Mouse (Mus musculus) liver, adult 2 months (tissue): ENCODE results near the gene Ankfn1. TPM values are rescaled to one million over a fixed set of nuclear protein-coding genes. Genes with fewer than 3 reads are reported as not detected.

Experiments
- DNase-seq: peaks from one replicate; pipeline ENCODE4 v3.0.0-alpha.2; 2011; ENCODE audit warnings: low read depth, low spot score; ENCODE audit errors: extremely low read depth
- H3K27ac ChIP-seq: fragments of 200-500 bp; replicated peaks from 2 replicates; pipeline ENCODE4 v1.5.1; 2012; ENCODE audit warnings: low read depth, mild to moderate bottlenecking, control low read depth, inconsistent platforms, low read length; ENCODE audit not compliant: insufficient read depth
- H3K27me3 ChIP-seq: fragments of 200-500 bp; 2 replicates; pipeline ENCODE4 v1.6.1; 2012; ENCODE audit warnings: mild to moderate bottlenecking, moderate library complexity, low read length, inconsistent platforms; ENCODE audit not compliant: control insufficient read depth, insufficient read depth
- H3K36me3 ChIP-seq: fragments of 200-500 bp; 2 replicates; pipeline ENCODE4 v1.6.1; 2012; ENCODE audit warnings: low read length, inconsistent platforms; ENCODE audit not compliant: control insufficient read depth, insufficient read depth
- H3K4me1 ChIP-seq: fragments of 200-500 bp; 2 replicates; pipeline ENCODE4 v1.6.1; 2011; ENCODE audit warnings: low read length; ENCODE audit not compliant: control insufficient read depth, insufficient read depth
- H3K4me3 ChIP-seq: fragments of 200-500 bp; 2 replicates; pipeline ENCODE4 v1.5.1; 2011; ENCODE audit warnings: low read depth, mild to moderate bottlenecking, control low read depth, low read length, moderate library complexity; ENCODE audit not compliant: insufficient read depth
- H3K79me2 ChIP-seq: fragments of 200-500 bp; 2 replicates; pipeline ENCODE4 v1.6.1; 2012; ENCODE audit warnings: inconsistent platforms, mild to moderate bottlenecking, low read length, moderate library complexity; ENCODE audit not compliant: control insufficient read depth, insufficient read depth
- H3K9ac ChIP-seq: fragments of 200-500 bp; 2 replicates; pipeline ENCODE4 v1.6.1; 2012; ENCODE audit warnings: low read depth, mild to moderate bottlenecking, control low read depth, inconsistent platforms, low read length
- CTCF ChIP-seq: fragments of 200-500 bp; IDR thresholded peaks from 2 replicates; pipeline ENCODE4 v1.5.1; 2011; ENCODE audit warnings: low read depth, low read length, control low read depth
- POLR2A ChIP-seq: fragments of 200-500 bp; IDR thresholded peaks from 2 replicates; pipeline ENCODE4 v1.6.1; 2011; ENCODE audit warnings: low read length, control low read depth; ENCODE audit not compliant: insufficient read depth; ENCODE audit errors: extremely low read depth
- WGBS: fragments of 180-500 bp; shearing (Covaris S2); methylation state at CpG from one replicate; pipeline ENCODE4 v1.1.7; 2018; 5-methylcytosine and 5-hydroxymethylcytosine counted together
- polyA plus RNA-seq: library from polyadenylated mRNA; depleted of rRNA; stranded (reverse); fragments of >200 nt; gene quantifications from 2 replicates; pipeline ENCODE4 v1.2.3, GENCODE M21; 2012
- total RNA-seq: library from RNA; depleted of rRNA; stranded (reverse); fragments of >200 nt; gene quantifications from 2 replicates; pipeline ENCODE4 v1.2.3, GENCODE M21; 2014

Ankfn1 gene
- total and polyA plus RNA-seq, 2 experiments, result not detected

GRCm38 (mm10) chr11:89527800-89528430, 249.5 kb downstream of the Ankfn1 start:
- H3K9ac ChIP-seq, result no peak overlapping the region
- 83% methylated on average over 4 of the region's 4 CpGs for WGBS
- H3K4me1 ChIP-seq, result no peaks in the 10 kb centered on the region
- H3K4me3 ChIP-seq, result no peak overlapping the region
- no peak overlapping the region for H3K27ac ChIP-seq
- DNase-seq, result no peak
- TF ChIP-seq POLR2A, result no peak
- no peak for TF ChIP-seq CTCF
- no peaks in the 10 kb centered on the region for H3K79me2 ChIP-seq
- no peaks in the 10 kb centered on the region for H3K27me3 ChIP-seq
- no peaks in the 10 kb centered on the region for H3K36me3 ChIP-seq

GRCm38 (mm10) chr11:89515501-89515901, 262.0 kb downstream of the Ankfn1 start:
- TF ChIP-seq CTCF, result no peak
- no peak for TF ChIP-seq POLR2A
- Histone ChIP-seq H3K4me1 (no peaks in the 10 kb centered on the region), H3K27me3 (no peaks in the 10 kb centered on the region), H3K4me3 (no peak overlapping the region), H3K79me2 (no peaks in the 10 kb centered on the region), H3K27ac (no peak overlapping the region), H3K36me3 (no peaks in the 10 kb centered on the region), H3K9ac (no peak overlapping the region)
- DNase-seq, result no peak
- WGBS, result 15% methylated on average over 9 of the region's 9 CpGs

GRCm38 (mm10) chr11:89508675-89509324, 268.7 kb downstream of the Ankfn1 start:
- Histone ChIP-seq H3K27me3 (no peaks in the 10 kb centered on the region), H3K27ac (no peak overlapping the region), H3K4me3 (no peak overlapping the region), H3K9ac (no peak overlapping the region), H3K79me2 (no peaks in the 10 kb centered on the region), H3K36me3 (no peaks in the 10 kb centered on the region), H3K4me1 (no peaks in the 10 kb centered on the region)
- DNase-seq, result no peak
- 21% methylated on average over 11 of the region's 11 CpGs for WGBS
- TF ChIP-seq CTCF, result no peak
- TF ChIP-seq POLR2A, result no peak

- Histone ChIP-seq H3K79me2 (no peaks in the 10 kb centered on the region), H3K27me3 (0 out of 2 replicates have a peak, but pooled peaks cover 3% of the 10 kb centered on the region), H3K36me3 (no peaks in the 10 kb centered on the region), H3K9ac (no peak overlapping the region), H3K27ac (no peak overlapping the region), H3K4me3 (no peak overlapping the region), H3K4me1 (no peaks in the 10 kb centered on the region)
- 74% methylated on average over 11 of the region's 11 CpGs for WGBS
- no peak for DNase-seq
- no peak for TF ChIP-seq CTCF
Observed at GRCm38 (mm10) chr11:89506595-89507245, 270.7 kb downstream of the Ankfn1 start.

- Histone ChIP-seq H3K79me2 (no peaks in the 10 kb centered on the region), H3K36me3 (no peaks in the 10 kb centered on the region), H3K4me3 (no peak overlapping the region), H3K4me1 (no peaks in the 10 kb centered on the region), H3K27me3 (peaks cover 3% of the 10 kb centered on the region; the same call in 1 of the 2 replicates), H3K9ac (no peak overlapping the region), H3K27ac (no peak overlapping the region)
- no peak for DNase-seq
- TF ChIP-seq POLR2A, result no peak
- TF ChIP-seq CTCF, result no peak
- 91% methylated on average over 7 of the region's 7 CpGs for WGBS
Observed at GRCm38 (mm10) chr11:89505046-89505445, 272.4 kb downstream of the Ankfn1 start.

- H3K4me1 ChIP-seq, result no peaks in the 10 kb centered on the region
- H3K36me3 ChIP-seq, result no peaks in the 10 kb centered on the region
- H3K27me3 ChIP-seq, result peaks cover 3% of the 10 kb centered on the region; the same call in 1 of the 2 replicates
- WGBS, result 86% methylated on average over 7 of the region's 7 CpGs
- no peak for DNase-seq
- no peak overlapping the region for H3K27ac ChIP-seq
- H3K79me2 ChIP-seq, result no peaks in the 10 kb centered on the region
- H3K4me3 ChIP-seq, result no peak overlapping the region
- no peak overlapping the region for H3K9ac ChIP-seq
- TF ChIP-seq POLR2A, result no peak
- TF ChIP-seq CTCF, result no peak
Observed at GRCm38 (mm10) chr11:89501796-89502195, 275.7 kb downstream of the Ankfn1 start.
